Mouse (Mus musculus): Measurements from ENCODE around the gene Spop.

The Spop gene

GRCm38 (mm10) chr11:95413641-95414535 lies at the start of gene Spop:
Spop (plus strand) TSS chr11:95414080.
- DNase-seq (ENCODE audit: low spot score in 2 of 2): peak; percentile 89 to 95

- no peak for DNase-seq (ENCODE audit: low spot score in 2 of 2)
Measured at GRCm38 (mm10) chr11:95364388-95364787, 49.5 kb upstream of the Spop start.

GRCm38 (mm10) chr11:95365596-95365995 lies 48.3 kb upstream of the Spop start:
- DNase-seq (ENCODE audit: low spot score in 2 of 2): no peak

- no peak for DNase-seq (ENCODE audit: low spot score in 2 of 2)
Measured at GRCm38 (mm10) chr11:95366280-95366897, 47.5 kb upstream of the Spop start.

DNA sequence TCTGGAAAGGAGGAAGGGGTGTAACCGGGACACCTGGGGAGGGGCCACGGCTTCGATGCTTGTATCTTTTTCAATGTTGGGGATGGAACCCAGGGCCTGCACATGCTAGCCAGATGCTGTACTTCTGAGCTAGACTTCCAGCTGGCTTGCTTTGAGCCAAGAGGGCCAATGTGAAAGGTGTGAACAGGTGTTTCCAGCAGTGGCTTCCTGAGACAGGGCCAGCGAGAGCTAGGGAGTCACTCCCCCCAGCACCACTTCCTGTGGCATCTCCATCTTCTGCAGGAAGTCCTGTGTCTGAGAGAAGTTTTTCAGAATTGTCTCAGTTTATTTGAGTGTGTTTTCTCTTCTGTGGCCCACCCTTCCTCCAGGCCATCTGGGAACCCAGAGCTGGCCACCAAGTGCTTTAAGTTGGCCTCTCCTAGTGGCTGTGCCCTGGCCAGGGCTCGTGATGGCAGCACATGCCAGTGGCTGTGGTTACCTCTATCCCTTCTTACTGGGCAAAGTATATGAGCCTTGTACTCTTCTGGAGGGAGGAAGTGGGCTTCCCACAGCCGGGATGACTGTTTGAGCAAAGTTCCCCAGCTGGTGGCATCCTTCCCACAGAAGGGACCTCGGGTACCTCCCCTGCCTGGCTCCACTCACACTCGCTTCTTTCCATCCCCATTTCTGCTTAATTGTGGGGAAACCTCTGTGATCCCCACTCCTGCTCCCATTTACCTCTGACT lies 46.7 kb upstream of the Spop start:
- DNase-seq (ENCODE audit: low spot score in 2 of 2): no peak

DNA sequence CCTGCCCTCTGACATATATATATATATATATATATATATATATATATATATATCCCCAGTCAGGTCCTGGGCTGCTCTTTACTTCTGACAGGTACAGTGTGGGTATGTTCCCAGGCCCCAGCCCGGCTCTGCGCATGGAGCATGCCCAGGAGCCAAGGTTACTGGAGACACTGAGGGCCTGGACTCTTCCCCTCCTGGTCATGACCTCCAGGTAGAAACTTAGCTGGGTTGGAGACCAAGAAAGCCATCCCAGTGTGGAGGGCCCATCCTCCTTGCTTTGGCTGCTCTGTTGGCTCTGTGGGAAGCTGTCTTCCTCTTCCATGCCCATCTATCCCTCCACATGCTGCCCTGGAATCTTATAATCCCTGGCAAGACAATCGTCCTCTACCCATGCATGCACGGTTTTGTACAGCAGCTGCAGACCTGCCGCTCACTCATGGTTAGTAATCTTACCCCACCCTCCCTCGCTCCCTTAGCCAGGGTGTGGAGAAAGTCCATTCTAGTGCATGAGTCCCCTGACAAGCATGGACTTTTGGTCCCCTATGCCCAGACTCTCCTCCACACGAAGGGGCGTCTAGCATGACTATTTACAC lies 45.6 kb upstream of the Spop start:
- DNase-seq (ENCODE audit: low spot score in 2 of 2): no peak

- DNase-seq (ENCODE audit: low spot score in 2 of 2): no peak
Measured at GRCm38 (mm10) chr11:95368871-95369270, 45.0 kb upstream of the Spop start.

DNA sequence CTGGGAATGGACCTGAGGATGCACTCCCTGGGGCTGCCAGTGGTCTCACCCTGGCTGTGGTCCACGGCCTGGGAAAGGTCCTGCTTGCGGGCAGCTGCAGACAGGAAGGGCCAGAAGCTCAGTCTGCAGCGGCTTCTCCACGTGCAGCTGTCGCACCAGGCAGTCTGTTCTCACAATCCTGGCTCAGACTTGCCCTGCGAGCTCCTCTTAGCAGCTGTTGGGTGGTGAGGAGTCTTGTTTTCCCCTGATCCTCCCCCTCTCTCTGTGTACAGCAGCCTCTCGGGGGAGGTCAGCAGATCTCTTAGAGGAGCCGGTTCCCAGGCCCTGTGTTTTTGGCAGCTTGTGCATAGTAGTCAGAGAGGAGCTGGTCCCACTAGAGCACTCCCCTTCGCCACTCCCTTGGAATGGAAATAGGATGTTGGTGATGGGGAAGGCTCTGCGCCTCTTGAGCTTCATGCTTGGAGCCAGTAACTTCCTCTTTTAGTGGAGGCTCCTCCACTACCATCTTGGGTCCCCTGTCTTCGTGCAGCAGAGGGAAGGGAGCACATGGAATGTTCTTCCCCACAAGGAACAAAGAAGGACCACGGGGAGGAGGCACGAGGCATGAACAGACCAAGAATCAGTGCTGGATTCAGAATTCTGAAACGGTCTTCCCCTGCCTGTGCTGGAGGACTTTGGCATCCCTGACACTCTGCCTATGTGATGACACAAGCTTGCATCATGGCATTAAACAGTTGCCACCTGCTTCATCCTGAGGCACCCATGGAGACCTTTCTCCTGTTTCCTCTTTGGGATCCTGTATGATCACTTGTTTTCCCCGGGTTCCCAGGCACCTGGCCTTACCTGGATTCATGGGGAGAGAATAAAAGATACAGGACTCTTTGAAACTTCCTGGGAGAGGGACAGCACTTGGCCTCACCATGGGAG lies 43.7 kb upstream of the Spop start:
- DNase-seq (ENCODE audit: low spot score in 2 of 2): no peak

- no peak for DNase-seq (ENCODE audit: low spot score in 2 of 2)
Measured at GRCm38 (mm10) chr11:95371182-95371581, 42.7 kb upstream of the Spop start.

DNA sequence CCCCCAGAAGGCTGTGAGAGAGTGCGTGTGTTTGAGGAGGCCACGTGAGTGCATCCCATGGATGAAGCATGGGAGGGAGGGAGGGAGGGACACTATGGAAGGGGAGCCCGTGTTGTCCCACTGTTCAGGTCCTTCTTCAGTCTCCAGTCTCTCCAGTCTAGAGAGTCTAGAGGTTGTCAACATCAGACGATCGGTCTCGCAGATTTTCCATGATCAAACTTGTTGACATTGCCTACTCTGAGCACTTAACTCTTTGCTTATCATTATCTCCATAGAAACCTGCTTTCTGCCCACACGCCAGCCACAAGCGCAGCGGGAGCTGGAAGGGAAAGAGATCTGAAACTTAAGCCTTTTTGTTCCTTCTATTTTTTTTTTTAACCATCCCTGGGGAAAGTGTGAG lies 35.0 kb upstream of the Spop start:
- DNase-seq (ENCODE audit: low spot score in 2 of 2): no peak

DNA sequence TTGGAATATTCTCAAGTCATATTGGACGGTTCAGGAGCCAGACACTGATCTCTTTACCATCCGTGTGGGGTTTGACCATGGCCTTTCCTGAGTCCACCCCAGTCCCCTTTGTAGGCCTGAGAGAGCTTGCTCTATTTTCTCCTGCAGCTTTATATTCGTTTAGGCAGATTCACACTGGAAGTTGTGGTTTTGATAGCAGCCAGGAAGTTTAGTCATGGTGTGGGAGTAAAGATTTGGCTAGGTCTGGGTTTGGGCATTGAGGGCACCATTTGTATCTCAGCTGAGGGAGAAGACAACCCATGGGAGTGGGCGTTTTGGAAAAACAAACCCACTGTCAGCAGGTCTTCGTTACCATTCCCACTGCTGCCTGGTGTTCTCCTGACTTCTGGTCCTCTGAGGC lies 34.3 kb upstream of the Spop start:
- no peak for DNase-seq (ENCODE audit: low spot score in 2 of 2)

DNA sequence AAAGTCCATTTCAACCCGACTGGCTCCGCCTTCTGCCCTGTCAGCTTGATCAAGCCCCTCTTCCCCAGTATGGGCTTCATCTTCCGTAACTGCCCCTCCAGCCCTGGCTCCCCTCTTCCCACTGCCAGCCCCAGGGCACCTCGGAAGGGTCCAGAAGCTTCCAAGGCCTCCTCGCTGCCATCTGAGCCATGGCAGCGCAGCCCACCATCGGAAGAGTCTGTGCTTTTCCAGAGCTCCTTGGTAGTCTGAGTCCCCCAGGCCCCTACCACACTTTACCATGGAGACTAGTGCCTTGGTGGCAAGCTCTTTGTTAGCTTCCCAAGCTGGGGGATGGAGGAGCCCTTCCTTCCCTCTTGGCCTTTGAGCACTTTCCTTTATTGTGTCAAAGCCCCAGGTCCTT lies 33.2 kb upstream of the Spop start:
- no peak for DNase-seq (ENCODE audit: low spot score in 2 of 2)

GRCm38 (mm10) chr11:95381146-95381545 lies 32.7 kb upstream of the Spop start:
- DNase-seq (ENCODE audit: low spot score in 2 of 2): no peak

- no peak for DNase-seq (ENCODE audit: low spot score in 2 of 2)
Measured at GRCm38 (mm10) chr11:95383331-95383986, 30.4 kb upstream of the Spop start.

- DNase-seq (ENCODE audit: low spot score in 2 of 2): no peak
Measured at GRCm38 (mm10) chr11:95384004-95384318, 29.9 kb upstream of the Spop start.

- DNase-seq (ENCODE audit: low spot score in 2 of 2): peak; percentile 93 to 96
Measured at GRCm38 (mm10) chr11:95384319-95384972, 29.4 kb upstream of the Spop start, which contains the start of gene Slc35b1. Slc35b1 (plus strand) TSS chr11:95384692.

DNA sequence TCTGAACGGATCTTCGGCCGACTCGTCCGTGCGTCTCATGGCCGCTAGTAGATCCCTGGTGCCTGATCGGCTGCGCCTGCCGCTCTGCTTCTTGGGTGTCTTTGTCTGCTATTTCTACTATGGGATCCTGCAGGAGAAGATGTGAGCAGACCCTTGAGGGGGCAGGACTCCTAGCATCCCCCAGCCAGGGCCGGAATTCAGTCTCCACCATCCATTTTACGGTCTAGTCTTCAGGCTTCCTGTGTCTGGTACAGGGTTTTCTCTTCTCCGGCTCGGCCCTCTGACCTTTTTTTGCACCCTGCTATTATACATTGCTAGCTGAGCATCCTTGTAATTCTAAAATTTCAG lies 28.9 kb upstream of the Spop start:
- no peak for DNase-seq (ENCODE audit: low spot score in 2 of 2)

GRCm38 (mm10) chr11:95387354-95387753 lies 26.5 kb upstream of the Spop start:
- DNase-seq (ENCODE audit: low spot score in 2 of 2): no peak

- DNase-seq (ENCODE audit: low spot score in 2 of 2): no peak
Measured at GRCm38 (mm10) chr11:95389006-95389405, 24.9 kb upstream of the Spop start.

GRCm38 (mm10) chr11:95390420-95390819 lies 23.5 kb upstream of the Spop start:
- no peak for DNase-seq (ENCODE audit: low spot score in 2 of 2)
